ENCODE assay signal across 22 mouse cellular contexts in the genomic region with DNA sequence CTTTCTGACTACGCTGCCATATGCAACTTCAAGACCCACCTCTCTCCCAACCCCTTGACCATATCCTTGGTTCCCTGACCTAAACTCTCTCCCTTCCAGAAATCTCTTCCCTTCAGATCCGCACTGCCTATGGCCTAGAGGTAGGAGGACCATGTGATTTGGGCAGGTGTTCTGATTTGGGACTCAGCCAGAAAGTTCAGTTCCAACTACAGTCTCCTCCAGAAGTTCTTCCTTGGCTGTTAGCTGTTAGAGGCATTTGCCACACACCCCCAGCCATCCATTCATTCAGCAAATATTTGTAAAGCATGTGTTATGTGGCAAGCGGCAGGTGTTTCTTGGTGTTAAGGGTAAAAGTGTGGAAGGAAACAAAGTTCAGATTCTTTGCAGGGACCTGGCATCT. TPM values are rescaled to one million over a fixed set of nuclear protein-coding genes. Genes with fewer than 3 reads are reported as not detected.
DNase-seq lines count a peak whose midpoint lies in the region; ATAC-seq and TF ChIP-seq lines count a peak whose summit lies in the region.
"Had no signal": no experiment of that assay in that cellular context is flagged by ENCODE, and none has a peak within 500 bp of the region (broad histone marks: within the 10 kb centered on the region; RNA-seq: fewer than 3 reads in every experiment).

No protein-coding gene starts in this region.

- 87% methylated on average over 3 of the region's 3 CpGs for WGBS in heart, embryonic 12.5 days
- WGBS in intestine, embryonic 16.5 days = 85% methylated on average over 3 of the region's 3 CpGs
- 79% methylated on average over 3 of the region's 3 CpGs for WGBS in intestine, embryonic 15.5 days
- WGBS in liver, postnatal 0 days (ENCODE audit: insufficient replicate concordance) = 70% methylated on average over 3 of the region's 3 CpGs
- WGBS in liver, embryonic 11.5 days = 82% methylated on average over 3 of the region's 3 CpGs
- WGBS in stomach, postnatal 0 days = 78% methylated on average over 3 of the region's 3 CpGs

- DNase-seq in heart, adult 8-10 months (ENCODE audit: low spot score) = no peak
- no peak for DNase-seq in liver, postnatal 0 days
- no peak for DNase-seq in liver, embryonic 11.5 days (ENCODE audit: low spot score)
- peak; percentile 45 for DNase-seq in stomach, postnatal 0 days (ENCODE audit: low spot score)
- DNase-seq: adrenal gland, postnatal 14 days; cerebellum, adult 11-12 months; cerebellum, adult 9-10 months; cerebellum, postnatal 25 days; gastrocnemius, postnatal 10 days; heart, postnatal 4 days had no signal

- peak overlapping the region; percentile 55 for H3K27ac ChIP-seq in heart, embryonic 12.5 days (ENCODE audit: poor library complexity, severe bottlenecking)
- H3K27ac ChIP-seq in intestine, embryonic 16.5 days (ENCODE audit: low read length) = no peak overlapping the region
- no peak overlapping the region for H3K27ac ChIP-seq in intestine, embryonic 15.5 days
- H3K27ac ChIP-seq in liver, postnatal 0 days (ENCODE audit: low read depth) = no peak overlapping the region
- no peak overlapping the region for H3K27ac ChIP-seq in liver, embryonic 11.5 days (ENCODE audit: low read depth, low read length)
- no peak overlapping the region for H3K27ac ChIP-seq in stomach, postnatal 0 days (replicated peaks)
- H3K27ac ChIP-seq: embryonic facial prominence, embryonic 12.5 days; hindbrain, embryonic 12.5 days had no signal

- TF ChIP-seq CTCF in liver, postnatal 0 days (IDR thresholded peaks at IDR 0.05; ENCODE audit: low read depth) = no peak
- no peak for TF ChIP-seq CTCF in stomach, postnatal 0 days (IDR thresholded peaks at IDR 0.05; ENCODE audit: low read depth)

- peaks cover 40% of the 10 kb centered on the region for H3K4me1 ChIP-seq in heart, embryonic 12.5 days (replicated peaks)
- 0 out of 2 replicates have a peak, but pooled peaks cover 3% of the 10 kb centered on the region for H3K4me1 ChIP-seq in intestine, embryonic 16.5 days (ENCODE audit: control insufficient read depth, insufficient read depth, low read length)
- no peaks in the 10 kb centered on the region for H3K4me1 ChIP-seq in intestine, embryonic 15.5 days (replicated peaks)
- H3K4me1 ChIP-seq in liver, postnatal 0 days (ENCODE audit: insufficient read depth) = peaks cover 4% of the 10 kb centered on the region; the same call in 1 of the 2 replicates
- H3K4me1 ChIP-seq in liver, embryonic 11.5 days (replicated peaks; ENCODE audit: control insufficient read depth, insufficient read depth, low read length) = no peaks in the 10 kb centered on the region
- no peaks in the 10 kb centered on the region for H3K4me1 ChIP-seq in stomach, postnatal 0 days (replicated peaks; ENCODE audit: control insufficient read depth, insufficient read depth)

- H3K27me3 ChIP-seq in heart, embryonic 12.5 days (replicated peaks) = no peaks in the 10 kb centered on the region
- no peaks in the 10 kb centered on the region for H3K27me3 ChIP-seq in intestine, embryonic 16.5 days (replicated peaks; ENCODE audit: control insufficient read depth, insufficient read depth, low read length)
- no peaks in the 10 kb centered on the region for H3K27me3 ChIP-seq in intestine, embryonic 15.5 days (replicated peaks)
- no peaks in the 10 kb centered on the region for H3K27me3 ChIP-seq in liver, postnatal 0 days (ENCODE audit: insufficient read depth, low read length)
- no peaks in the 10 kb centered on the region for H3K27me3 ChIP-seq in liver, embryonic 11.5 days (replicated peaks; ENCODE audit: control insufficient read depth, insufficient read depth, low read length)
- H3K27me3 ChIP-seq in stomach, postnatal 0 days (ENCODE audit: control insufficient read depth, insufficient read depth, low read length) = no peaks in the 10 kb centered on the region
- H3K27me3 ChIP-seq: CH12.LX; embryonic facial prominence, embryonic 12.5 days; heart, embryonic 15.5 days; hindbrain, embryonic 12.5 days; Patski had no signal

- H3K36me3 ChIP-seq in heart, embryonic 12.5 days = peaks cover 15% of the 10 kb centered on the region
- H3K36me3 ChIP-seq in intestine, embryonic 16.5 days (ENCODE audit: control insufficient read depth, insufficient read depth, low read length) = no peaks in the 10 kb centered on the region
- no peaks in the 10 kb centered on the region for H3K36me3 ChIP-seq in intestine, embryonic 15.5 days
- no peaks in the 10 kb centered on the region for H3K36me3 ChIP-seq in liver, postnatal 0 days (replicated peaks; ENCODE audit: insufficient read depth, low read length)
- H3K36me3 ChIP-seq in liver, embryonic 11.5 days (ENCODE audit: control insufficient read depth, insufficient read depth, low read length) = no peaks in the 10 kb centered on the region
- peaks cover 2% of the 10 kb centered on the region; the same call in 1 of the 2 replicates for H3K36me3 ChIP-seq in stomach, postnatal 0 days (ENCODE audit: control insufficient read depth, insufficient read depth, low read length)
- H3K36me3 ChIP-seq: embryonic facial prominence, embryonic 12.5 days; hindbrain, embryonic 12.5 days had no signal

- H3K9me3 ChIP-seq in heart, embryonic 12.5 days (replicated peaks) = no peaks in the 10 kb centered on the region
- H3K9me3 ChIP-seq in intestine, embryonic 16.5 days (ENCODE audit: control insufficient read depth, low read length) = no peaks in the 10 kb centered on the region
- no peaks in the 10 kb centered on the region for H3K9me3 ChIP-seq in intestine, embryonic 15.5 days
- no peaks in the 10 kb centered on the region for H3K9me3 ChIP-seq in liver, postnatal 0 days (ENCODE audit: low read length)
- no peaks in the 10 kb centered on the region for H3K9me3 ChIP-seq in liver, embryonic 11.5 days (ENCODE audit: control insufficient read depth, low read length)
- H3K9me3 ChIP-seq in stomach, postnatal 0 days (ENCODE audit: control insufficient read depth, low read length) = no peaks in the 10 kb centered on the region
- H3K9me3 ChIP-seq: embryonic facial prominence, embryonic 12.5 days; heart, embryonic 15.5 days; hindbrain, embryonic 12.5 days had no signal

- no peak overlapping the region for H3K4me3 ChIP-seq in heart, embryonic 12.5 days
- no peak overlapping the region for H3K4me3 ChIP-seq in intestine, embryonic 16.5 days (ENCODE audit: low read length)
- H3K4me3 ChIP-seq in intestine, embryonic 15.5 days (replicated peaks) = no peak overlapping the region
- no peak overlapping the region for H3K4me3 ChIP-seq in liver, postnatal 0 days (ENCODE audit: low read depth, low read length)
- no peak overlapping the region for H3K4me3 ChIP-seq in liver, embryonic 11.5 days (ENCODE audit: low read depth, low read length)
- no peak overlapping the region for H3K4me3 ChIP-seq in stomach, postnatal 0 days (ENCODE audit: low read depth, low read length)
- H3K4me3 ChIP-seq: embryonic facial prominence, embryonic 12.5 days; heart, embryonic 15.5 days; hindbrain, embryonic 12.5 days had no signal

- H3K4me2 ChIP-seq in heart, embryonic 12.5 days = no peak overlapping the region
- H3K4me2 ChIP-seq in intestine, embryonic 16.5 days (ENCODE audit: low read depth, low read length) = no peak overlapping the region
- no peak overlapping the region for H3K4me2 ChIP-seq in intestine, embryonic 15.5 days (replicated peaks)
- no peak overlapping the region for H3K4me2 ChIP-seq in liver, postnatal 0 days (ENCODE audit: low read depth, low read length)
- no peak overlapping the region for H3K4me2 ChIP-seq in liver, embryonic 11.5 days
- H3K4me2 ChIP-seq in stomach, postnatal 0 days (replicated peaks; ENCODE audit: low read depth) = no peak overlapping the region
- H3K4me2 ChIP-seq: embryonic facial prominence, embryonic 12.5 days; heart, embryonic 15.5 days; hindbrain, embryonic 12.5 days had no signal

- TF ChIP-seq EP300 in liver, postnatal 0 days (IDR thresholded peaks at IDR 0.05; ENCODE audit: low read depth) = no peak
- no peak for TF ChIP-seq EP300 in stomach, postnatal 0 days (optimal IDR thresholded peaks at IDR 0.05)

- no peak overlapping the region for H3K9ac ChIP-seq in heart, embryonic 12.5 days
- no peak overlapping the region for H3K9ac ChIP-seq in intestine, embryonic 16.5 days (ENCODE audit: low read depth, low read length)
- H3K9ac ChIP-seq in intestine, embryonic 15.5 days = no peak overlapping the region
- H3K9ac ChIP-seq in liver, postnatal 0 days (replicated peaks) = no peak overlapping the region
- no peak overlapping the region for H3K9ac ChIP-seq in liver, embryonic 11.5 days (ENCODE audit: low read depth, low read length)
- H3K9ac ChIP-seq in stomach, postnatal 0 days (ENCODE audit: low read length) = no peak overlapping the region
- H3K9ac ChIP-seq: embryonic facial prominence, embryonic 12.5 days; heart, embryonic 15.5 days; hindbrain, embryonic 12.5 days had no signal

- ATAC-seq in heart, embryonic 12.5 days (ENCODE audit: insufficient number of reproducible peaks, low FRiP score) = no peak
- 0 out of 2 replicates have a peak, but pooled peaks have one; percentile 36 for ATAC-seq in intestine, embryonic 16.5 days
- ATAC-seq in intestine, embryonic 15.5 days = no peak
- ATAC-seq in liver, postnatal 0 days = peak; percentile 44; the same call in 1 of the 2 replicates
- ATAC-seq in liver, embryonic 11.5 days (replicated peaks; ENCODE audit: low FRiP score) = no peak
- ATAC-seq in stomach, postnatal 0 days (ENCODE audit: low FRiP score, low TSS enrichment) = peak; percentile 74
- ATAC-seq: activated CD4-positive, CD25-positive, alpha-beta regulatory T cell, adult 4 months; forebrain, embryonic 16.5 days; hindbrain, embryonic 16.5 days; inflammation-experienced regulatory T-cells, adult 6 months; Patski had no signal

RNA-seq across cellular contexts. Expression of a gene that starts 44.3 kb away (rescaled TPM):
- polyA plus RNA-seq in heart, embryonic 12.5 days (2016; fragmentation: Nextera tagmentation; extraction: Ambion mirVana) = 48.8 and 49.4 TPM in 2 replicates
- 1 to 10 TPM; 6.3 to 8.3 (median 6.8) TPM for total RNA-seq in heart, adult 8-10 months (2022)
- 7.8 and 8.6 TPM in 2 replicates for polyA plus RNA-seq in intestine, embryonic 16.5 days (2015; fragmentation: Nextera tagmentation; extraction: Ambion mirVana)
- 9.5 and 10.3 TPM in 2 replicates for polyA plus RNA-seq in intestine, embryonic 15.5 days (2015; fragmentation: Nextera tagmentation; extraction: Ambion mirVana)
- 2.7 and 3.2 TPM in 2 replicates for polyA plus RNA-seq in liver, postnatal 0 days (2015; fragmentation: Nextera tagmentation; extraction: Ambion mirVana)
- polyA plus RNA-seq in liver, embryonic 11.5 days (2014; fragmentation: Nextera tagmentation; extraction: Ambion mirVana) = 4.8 and 5.7 TPM in 2 replicates
- polyA plus RNA-seq in stomach, postnatal 0 days (2015; fragmentation: Nextera tagmentation; extraction: Ambion mirVana) = 4.9 and 5.3 TPM in 2 replicates

Comparison
In these comparisons a context has a peak if more than half of its experiments do, and no peak if none do; other contexts are left out.
1. ATAC-seq: peak in intestine, embryonic 16.5 days (single experiment), liver, postnatal 0 days (single experiment) and stomach, postnatal 0 days (single experiment); none in heart, embryonic 12.5 days (single experiment), intestine, embryonic 15.5 days (single experiment) and liver, embryonic 11.5 days (single experiment).